Mouse (Mus musculus): ENCODE measurements around the gene Pax7. TPM values are rescaled to one million over a fixed set of nuclear protein-coding genes. Genes with fewer than 3 reads are reported as not detected.
A peak's percentile ranks its signal among the peaks of the same experiment; 100 is the strongest.

Gene Pax7
- polyA plus RNA-seq, 1 experiment from 2014 or later, result 2.0 TPM

GRCm38 (mm10) chr4:139823870-139824472 lies 9.4 kb downstream of the Pax7 start:
- peak overlapping the region; percentile 36 for H3K4me2 ChIP-seq (ENCODE audit: low read depth, low read length)
- peak overlapping the region; percentile 23 for H3K9ac ChIP-seq (replicated peaks; ENCODE audit: low read length)
- no peaks in the 10 kb centered on the region for H3K9me3 ChIP-seq (replicated peaks; ENCODE audit: control insufficient read depth, low read length)
- peaks cover 11% of the 10 kb centered on the region for H3K4me1 ChIP-seq (ENCODE audit: control insufficient read depth, insufficient read depth, low read length)
- H3K36me3 ChIP-seq (replicated peaks; ENCODE audit: control insufficient read depth, insufficient read depth, low read depth, low read length), result no peaks in the 10 kb centered on the region
- DNase-seq (ENCODE audit: low spot score) (peak; percentile 40), ATAC-seq (replicated peaks; ENCODE audit: insufficient number of reproducible peaks, low FRiP score, low TSS enrichment, low read depth) (no peak)
- under 1% methylated on average over 32 of the region's 32 CpGs for WGBS
- H3K27me3 ChIP-seq (ENCODE audit: control insufficient read depth, insufficient read depth, low read length), result peaks cover 92% of the 10 kb centered on the region
- peak overlapping the region; percentile 13; the same call in 1 of the 2 replicates for H3K4me3 ChIP-seq (ENCODE audit: low read depth, low read length)
- H3K27ac ChIP-seq (replicated peaks; ENCODE audit: low read depth, low read length), result no peak overlapping the region; the same call in 1 of the 2 replicates

- H3K4me1 ChIP-seq (ENCODE audit: control insufficient read depth, insufficient read depth, low read length), result peaks cover 11% of the 10 kb centered on the region
- no peaks in the 10 kb centered on the region for H3K36me3 ChIP-seq (replicated peaks; ENCODE audit: control insufficient read depth, insufficient read depth, low read depth, low read length)
- peak overlapping the region; percentile 36; the same call in 1 of the 2 replicates for H3K4me2 ChIP-seq (ENCODE audit: low read depth, low read length)
Observed at GRCm38 (mm10) chr4:139823138-139823869, 10.0 kb downstream of the Pax7 start.

GRCm38 (mm10) chr4:139822214-139823137 lies 10.9 kb downstream of the Pax7 start:
- peak overlapping the region; percentile 58 for H3K9ac ChIP-seq (replicated peaks; ENCODE audit: low read length)
- peak overlapping the region; percentile 2; the same call in 1 of the 2 replicates for H3K4me3 ChIP-seq (ENCODE audit: low read depth, low read length)
- ATAC-seq (replicated peaks; ENCODE audit: insufficient number of reproducible peaks, low FRiP score, low TSS enrichment, low read depth), result no peak

More at GRCm38 (mm10) chr4:139823138-139823869, 10.0 kb downstream of the Pax7 start:
- DNase-seq (ENCODE audit: low spot score), result peak; percentile 52
- Histone ChIP-seq H3K9me3 (replicated peaks; ENCODE audit: control insufficient read depth, low read length) (no peaks in the 10 kb centered on the region), H3K27me3 (ENCODE audit: control insufficient read depth, insufficient read depth, low read length) (peaks cover 89% of the 10 kb centered on the region), H3K4me3 (ENCODE audit: low read depth, low read length) (peak overlapping the region; percentile 13; the same call in 1 of the 2 replicates), H3K27ac (replicated peaks; ENCODE audit: low read depth, low read length) (no peak overlapping the region; the same call in 1 of the 2 replicates), H3K9ac (replicated peaks; ENCODE audit: low read length) (peak overlapping the region; percentile 19)
- ATAC-seq (replicated peaks; ENCODE audit: insufficient number of reproducible peaks, low FRiP score, low TSS enrichment, low read depth), result no peak
- whole genome bisulfite sequencing, result 1% methylated on average over 43 of the region's 44 CpGs

GRCm38 (mm10) chr4:139821491-139822160 lies 11.7 kb downstream of the Pax7 start:
- DNase-seq (ENCODE audit: low spot score), result peak; percentile 61
- Histone ChIP-seq H3K9me3 (replicated peaks; ENCODE audit: control insufficient read depth, low read length) (no peaks in the 10 kb centered on the region), H3K4me3 (ENCODE audit: low read depth, low read length) (peak overlapping the region; percentile 19), H3K9ac (replicated peaks; ENCODE audit: low read length) (peak overlapping the region; percentile 58), H3K36me3 (replicated peaks; ENCODE audit: control insufficient read depth, insufficient read depth, low read depth, low read length) (no peaks in the 10 kb centered on the region), H3K4me1 (ENCODE audit: control insufficient read depth, insufficient read depth, low read length) (peaks cover 11% of the 10 kb centered on the region), H3K27me3 (ENCODE audit: control insufficient read depth, insufficient read depth, low read length) (peaks cover 87% of the 10 kb centered on the region), H3K27ac (replicated peaks; ENCODE audit: low read depth, low read length) (peak overlapping the region; percentile 52), H3K4me2 (ENCODE audit: low read depth, low read length) (peak overlapping the region; percentile 49)
- under 1% methylated on average over 61 of the region's 65 CpGs for WGBS
- ATAC-seq (replicated peaks; ENCODE audit: insufficient number of reproducible peaks, low FRiP score, low TSS enrichment, low read depth), result peak; percentile 39; the same call in 1 of the 2 replicates

More at GRCm38 (mm10) chr4:139822214-139823137, 10.9 kb downstream of the Pax7 start:
- Histone ChIP-seq H3K36me3 (replicated peaks; ENCODE audit: control insufficient read depth, insufficient read depth, low read depth, low read length) (no peaks in the 10 kb centered on the region), H3K27me3 (ENCODE audit: control insufficient read depth, insufficient read depth, low read length) (peaks cover 87% of the 10 kb centered on the region), H3K4me1 (ENCODE audit: control insufficient read depth, insufficient read depth, low read length) (peaks cover 11% of the 10 kb centered on the region), H3K27ac (replicated peaks; ENCODE audit: low read depth, low read length) (peak overlapping the region; percentile 52), H3K4me2 (ENCODE audit: low read depth, low read length) (peak overlapping the region; percentile 30), H3K9me3 (replicated peaks; ENCODE audit: control insufficient read depth, low read length) (no peaks in the 10 kb centered on the region)
- under 1% methylated on average over 28 of the region's 28 CpGs for WGBS
- DNase-seq (ENCODE audit: low spot score), result peak; percentile 58

- WGBS, result 1% methylated on average over 22 of the region's 22 CpGs
- peak overlapping the region; percentile 19 for H3K4me3 ChIP-seq (ENCODE audit: low read depth, low read length)
- no peak for DNase-seq (ENCODE audit: low spot score)
Observed at GRCm38 (mm10) chr4:139821071-139821470, 12.3 kb downstream of the Pax7 start.

GRCm38 (mm10) chr4:139819411-139820030 lies 13.8 kb downstream of the Pax7 start:
- WGBS, result 1% methylated on average over 9 of the region's 9 CpGs
- no peak overlapping the region for H3K9ac ChIP-seq (replicated peaks; ENCODE audit: low read length)
- peaks cover 11% of the 10 kb centered on the region for H3K4me1 ChIP-seq (ENCODE audit: control insufficient read depth, insufficient read depth, low read length)
- no peaks in the 10 kb centered on the region for H3K36me3 ChIP-seq (replicated peaks; ENCODE audit: control insufficient read depth, insufficient read depth, low read depth, low read length)
- ATAC-seq (replicated peaks; ENCODE audit: insufficient number of reproducible peaks, low FRiP score, low TSS enrichment, low read depth), result no peak
- peaks cover 82% of the 10 kb centered on the region for H3K27me3 ChIP-seq (ENCODE audit: control insufficient read depth, insufficient read depth, low read length)
- no peak overlapping the region for H3K4me3 ChIP-seq (ENCODE audit: low read depth, low read length)
- no peaks in the 10 kb centered on the region for H3K9me3 ChIP-seq (replicated peaks; ENCODE audit: control insufficient read depth, low read length)
- H3K27ac ChIP-seq (replicated peaks; ENCODE audit: low read depth, low read length), result no peak overlapping the region
- DNase-seq (ENCODE audit: low spot score), result no peak
- no peak overlapping the region for H3K4me2 ChIP-seq (ENCODE audit: low read depth, low read length)

More at GRCm38 (mm10) chr4:139821071-139821470, 12.3 kb downstream of the Pax7 start:
- H3K9ac ChIP-seq (replicated peaks; ENCODE audit: low read length), result peak overlapping the region; percentile 58
- H3K27me3 ChIP-seq (ENCODE audit: control insufficient read depth, insufficient read depth, low read length), result peaks cover 87% of the 10 kb centered on the region
- H3K36me3 ChIP-seq (replicated peaks; ENCODE audit: control insufficient read depth, insufficient read depth, low read depth, low read length), result no peaks in the 10 kb centered on the region
- peak overlapping the region; percentile 52; the same call in 1 of the 2 replicates for H3K27ac ChIP-seq (replicated peaks; ENCODE audit: low read depth, low read length)
- H3K4me1 ChIP-seq (ENCODE audit: control insufficient read depth, insufficient read depth, low read length), result peaks cover 11% of the 10 kb centered on the region
- peak overlapping the region; percentile 49 for H3K4me2 ChIP-seq (ENCODE audit: low read depth, low read length)
- no peaks in the 10 kb centered on the region for H3K9me3 ChIP-seq (replicated peaks; ENCODE audit: control insufficient read depth, low read length)
- ATAC-seq (replicated peaks; ENCODE audit: insufficient number of reproducible peaks, low FRiP score, low TSS enrichment, low read depth), result no peak

- H3K27me3 ChIP-seq (ENCODE audit: control insufficient read depth, insufficient read depth, low read length), result peaks cover 80% of the 10 kb centered on the region
- no peak overlapping the region for H3K4me2 ChIP-seq (ENCODE audit: low read depth, low read length)
- H3K9me3 ChIP-seq (replicated peaks; ENCODE audit: control insufficient read depth, low read length), result no peaks in the 10 kb centered on the region
- DNase-seq (ENCODE audit: low spot score) (peak; percentile 52), ATAC-seq (replicated peaks; ENCODE audit: insufficient number of reproducible peaks, low FRiP score, low TSS enrichment, low read depth) (peak; percentile 8; the same call in 1 of the 2 replicates)
- no peak overlapping the region for H3K9ac ChIP-seq (replicated peaks; ENCODE audit: low read length)
- H3K4me1 ChIP-seq (ENCODE audit: control insufficient read depth, insufficient read depth, low read length), result peaks cover 7% of the 10 kb centered on the region
- H3K36me3 ChIP-seq (replicated peaks; ENCODE audit: control insufficient read depth, insufficient read depth, low read depth, low read length), result no peaks in the 10 kb centered on the region
- 3% methylated on average over 7 of the region's 7 CpGs for WGBS
- no peak overlapping the region for H3K4me3 ChIP-seq (ENCODE audit: low read depth, low read length)
- no peak overlapping the region for H3K27ac ChIP-seq (replicated peaks; ENCODE audit: low read depth, low read length)
Observed at GRCm38 (mm10) chr4:139818163-139818562, 15.2 kb downstream of the Pax7 start.
